Mouse (Mus musculus) ES-Bruce4 (cell line): ENCODE results near the gene Hipk1.

Experiments
- CTCF ChIP-seq: IDR thresholded peaks from one replicate; pipeline ENCODE4 v1.8.1; 2011; ENCODE audit warnings: low read depth, low read length
- EP300 ChIP-seq: IDR thresholded peaks from 2 replicates; pipeline ENCODE4 v1.6.1; 2011; ENCODE audit warnings: low read depth, low read length; ENCODE audit not compliant: insufficient read depth
- POLR2A ChIP-seq: IDR thresholded peaks from one replicate; pipeline ENCODE4 v1.8.1; 2011; ENCODE audit warnings: low read length; ENCODE audit not compliant: insufficient read depth

- no peak for TF ChIP-seq POLR2A
- no peak for TF ChIP-seq CTCF
- no peak for TF ChIP-seq EP300
Observed at GRCm38 (mm10) chr3:103734696-103735519, 56.5 kb downstream of the Hipk1 start.
